Mouse (Mus musculus) CH12.LX (cell line): Measurements from ENCODE around the gene Caap1. TPM values are rescaled to one million over a fixed set of nuclear protein-coding genes. Genes with fewer than 3 reads are reported as not detected.

Experiments
- DNase-seq: peaks from one replicate; pipeline ENCODE4 v3.0.0-alpha.2; 2013; ENCODE audit errors: extremely low read depth
- H3K27ac ChIP-seq: 2 replicates; pipeline ENCODE4 v1.5.1; 2012; ENCODE audit warnings: low read depth, mild to moderate bottlenecking, control low read depth, moderate library complexity; ENCODE audit not compliant: insufficient read depth
- H3K27me3 ChIP-seq: replicated peaks from 2 replicates; pipeline ENCODE3; 2012; ENCODE audit warnings: inconsistent platforms
- H3K36me3 ChIP-seq, 2 experiments: replicated peaks in 1 of 2; 2 replicates each; pipeline versions ENCODE3 to v1.6.1; 2012; ENCODE audit warnings: inconsistent platforms in 1 of 2, low read length in 1 of 2, mild to moderate bottlenecking in 1 of 2, mixed read lengths in 1 of 2, moderate library complexity in 1 of 2; ENCODE audit not compliant: control insufficient read depth in 1 of 2, insufficient read depth in 1 of 2
- H3K4me1 ChIP-seq, 2 experiments: 2 replicates each; pipeline ENCODE4 v1.6.1; 2012; ENCODE audit warnings: inconsistent platforms in 1 of 2, moderate library complexity in 1 of 2; ENCODE audit not compliant: insufficient read depth in 2 of 2, control insufficient read depth in 1 of 2
- H3K4me2 ChIP-seq: 2 replicates; pipeline ENCODE4 v1.6.1; 2012; ENCODE audit warnings: low read depth, mild to moderate bottlenecking, control low read depth; ENCODE audit not compliant: poor library complexity, insufficient read depth, severe bottlenecking
- H3K4me3 ChIP-seq, 3 experiments: fragments of 150-350 bp in 1 of 3; sonication (generic) in 1 of 3; replicated peaks in 1 of 3; 2 replicates each; pipeline versions ENCODE3 to v1.5.1; 2011 to 2012; ENCODE audit warnings: low read depth in 2 of 3, low read length in 2 of 3, mild to moderate bottlenecking in 2 of 3, moderate library complexity in 2 of 3, control low read depth in 1 of 3, improper control_type of control experiment in 1 of 3, inconsistent platforms in 1 of 3, mixed read lengths in 1 of 3; ENCODE audit not compliant: poor library complexity in 1 of 3
- H3K79me2 ChIP-seq: replicated peaks from 2 replicates; pipeline ENCODE4 v1.6.1; 2012; ENCODE audit warnings: mild to moderate bottlenecking, moderate library complexity; ENCODE audit not compliant: control insufficient read depth, poor library complexity, insufficient read depth, severe bottlenecking; ENCODE audit errors: extremely low read depth
- H3K9ac ChIP-seq: 2 replicates; pipeline ENCODE4 v1.6.1; 2012; ENCODE audit warnings: low read depth, mild to moderate bottlenecking, control low read depth, moderate library complexity; ENCODE audit not compliant: insufficient read depth
- H3K9me3 ChIP-seq: replicated peaks from 2 replicates; pipeline ENCODE3; 2012; ENCODE audit warnings: low read length, inconsistent platforms, mixed read lengths
- CHD1 ChIP-seq: IDR thresholded peaks from 2 replicates; pipeline ENCODE4 v1.6.1; 2012; ENCODE audit warnings: low read depth, low read length, improper control_type of control experiment, inconsistent platforms
- CHD2 ChIP-seq: IDR thresholded peaks from 2 replicates; pipeline ENCODE4 v1.6.1; 2011; ENCODE audit warnings: low read length, improper control_type of control experiment
- CTCF ChIP-seq, 2 experiments: IDR thresholded peaks in 1 of 2; conservative IDR thresholded peaks in 1 of 2; 2 replicates each; pipeline ENCODE4 v1.5.1; 2011 to 2012; ENCODE audit warnings: low read depth in 2 of 2, low read length in 2 of 2, improper control_type of control experiment in 1 of 2, inconsistent platforms in 1 of 2, mild to moderate bottlenecking in 1 of 2, moderate library complexity in 1 of 2
- ELF1 ChIP-seq: IDR thresholded peaks from 2 replicates; pipeline ENCODE4 v1.6.1; 2014; ENCODE audit warnings: low read depth, mild to moderate bottlenecking, inconsistent platforms, low read length, improper control_type of control experiment
- EP300 ChIP-seq: IDR thresholded peaks from 2 replicates; pipeline ENCODE4 v1.6.1; 2011; ENCODE audit warnings: low read length, improper control_type of control experiment
- ETS1 ChIP-seq: conservative IDR thresholded peaks from 2 replicates; pipeline ENCODE4 v1.6.1; 2012; ENCODE audit warnings: low read depth, mild to moderate bottlenecking, inconsistent platforms, low read length, improper control_type of control experiment, moderate library complexity
- GABPA ChIP-seq: IDR thresholded peaks from 2 replicates; pipeline ENCODE4 v1.6.1; 2012; ENCODE audit warnings: low read depth, low read length, improper control_type of control experiment, inconsistent platforms; ENCODE audit not compliant: insufficient replicate concordance
- HCFC1 ChIP-seq: IDR thresholded peaks from 2 replicates; pipeline ENCODE4 v1.6.1; 2012; ENCODE audit warnings: low read depth, mild to moderate bottlenecking, inconsistent platforms, low read length, improper control_type of control experiment
- IRF4 ChIP-seq: IDR thresholded peaks from 2 replicates; pipeline ENCODE4 v1.6.1; 2014; ENCODE audit warnings: low read depth, mild to moderate bottlenecking, inconsistent platforms, low read length, improper control_type of control experiment
- JUN ChIP-seq: IDR thresholded peaks from 2 replicates; pipeline ENCODE4 v1.6.1; 2011; ENCODE audit warnings: low read depth, mild to moderate bottlenecking, low read length, improper control_type of control experiment, moderate library complexity; ENCODE audit not compliant: insufficient read depth
- KAT2A ChIP-seq: IDR thresholded peaks from 2 replicates; pipeline ENCODE4 v1.6.1; 2012; ENCODE audit warnings: low read length, improper control_type of control experiment, inconsistent platforms; ENCODE audit not compliant: insufficient replicate concordance
- MAFK ChIP-seq: IDR thresholded peaks from 2 replicates; pipeline ENCODE4 v1.6.1; 2011; ENCODE audit warnings: low read length, improper control_type of control experiment; ENCODE audit not compliant: insufficient replicate concordance
- MAZ ChIP-seq: IDR thresholded peaks from 2 replicates; pipeline ENCODE4 v1.6.1; 2012; ENCODE audit warnings: low read depth, mild to moderate bottlenecking, inconsistent platforms, low read length, improper control_type of control experiment, moderate library complexity
- MEF2A ChIP-seq: IDR thresholded peaks from 2 replicates; pipeline ENCODE4 v1.6.1; 2014; ENCODE audit warnings: low read depth, mild to moderate bottlenecking, inconsistent platforms, low read length, improper control_type of control experiment, borderline replicate concordance
- NELFE ChIP-seq: IDR thresholded peaks from 2 replicates; pipeline ENCODE4 v1.6.1; 2011; ENCODE audit warnings: low read depth, low read length, improper control_type of control experiment
- PAX5 ChIP-seq: IDR thresholded peaks from 2 replicates; pipeline ENCODE4 v1.6.1; 2012; ENCODE audit warnings: low read length, inconsistent platforms, mixed read lengths
- POLR2A ChIP-seq: IDR thresholded peaks from 2 replicates; pipeline ENCODE4 v1.6.1; 2011; ENCODE audit warnings: low read depth, mild to moderate bottlenecking, improper control_type of control experiment, low read length
- POLR2AphosphoS2 ChIP-seq: IDR thresholded peaks from 2 replicates; pipeline ENCODE4 v1.6.1; 2011; ENCODE audit warnings: low read depth, low read length, improper control_type of control experiment
- RAD21 ChIP-seq: IDR thresholded peaks from 2 replicates; pipeline ENCODE4 v1.6.1; 2011; ENCODE audit warnings: low read depth, mild to moderate bottlenecking, low read length, improper control_type of control experiment, moderate library complexity
- SIN3A ChIP-seq: IDR thresholded peaks from 2 replicates; pipeline ENCODE4 v1.6.1; 2012; ENCODE audit warnings: low read length, improper control_type of control experiment, inconsistent platforms
- SMC3 ChIP-seq: IDR thresholded peaks from 2 replicates; pipeline ENCODE4 v1.6.1; 2011; ENCODE audit warnings: low read depth, low read length, improper control_type of control experiment
- TBP ChIP-seq: conservative IDR thresholded peaks from 2 replicates; pipeline ENCODE4 v1.6.1; 2011; ENCODE audit warnings: low read depth, low read length, improper control_type of control experiment
- TCF12 ChIP-seq: IDR thresholded peaks from 2 replicates; pipeline ENCODE4 v1.6.1; 2014; ENCODE audit warnings: low read depth, mild to moderate bottlenecking, inconsistent platforms, low read length, improper control_type of control experiment
- UBTF ChIP-seq: IDR thresholded peaks from 2 replicates; pipeline ENCODE4 v1.6.1; 2012; ENCODE audit warnings: low read depth, mild to moderate bottlenecking, inconsistent platforms, low read length, improper control_type of control experiment, moderate library complexity
- USF1 ChIP-seq: IDR thresholded peaks from 2 replicates; pipeline ENCODE4 v1.6.1; 2014; ENCODE audit warnings: low read depth, mild to moderate bottlenecking, inconsistent platforms, low read length, improper control_type of control experiment
- USF2 ChIP-seq: conservative IDR thresholded peaks from 2 replicates; pipeline ENCODE4 v1.6.1; 2011; ENCODE audit warnings: low read depth, low read length, improper control_type of control experiment
- ZMIZ1 ChIP-seq: IDR thresholded peaks from 2 replicates; pipeline ENCODE4 v1.6.1; 2012; ENCODE audit warnings: low read depth, mild to moderate bottlenecking, inconsistent platforms, low read length, improper control_type of control experiment
- ZNF384 ChIP-seq: IDR thresholded peaks from 2 replicates; pipeline ENCODE4 v1.6.1; 2012; ENCODE audit warnings: low read depth, low read length, improper control_type of control experiment, inconsistent platforms
- dilution Hi-C: fragments of 300-500 bp; cut with MboI; formaldehyde crosslinking; loops from 2 replicates; pipeline ENCODE4 v1.14.3; 2020; ENCODE audit warnings: low sequenced_read_pairs; ENCODE audit not compliant: extremely low pct_unique_long_range_greater_than_20kb, extremely low pct_ligation_motif_present
- in situ Hi-C: fragments of 300-500 bp; cut with MboI; formaldehyde crosslinking; loops from 3 replicates; pipeline ENCODE4 v1.14.3; 2019; ENCODE audit warnings: low sequenced_read_pairs, low pct_ligation_motif_present, low pct_unique_long_range_greater_than_20kb, mixed read lengths
- polyA plus RNA-seq: library from polyadenylated mRNA; unstranded; fragments of >175 nt; gene quantifications from 2 replicates; pipeline ENCODE4 v1.2.1, GENCODE M21; 2012; ENCODE audit warnings: low read depth; ENCODE audit not compliant: insufficient read length
- total RNA-seq, 2 experiments: library from RNA; depleted of rRNA; stranded (reverse); fragments of 300-350 nt in 1 of 2; fragments of >200 nt in 1 of 2; gene quantifications; 2 replicates each; pipeline ENCODE4 v1.2.3; 2012 to 2014

Caap1 gene
- total and polyA plus RNA-seq, 3 experiments, result 10.2 to 34.1 (median 18.7) TPM

GRCm38 (mm10) chr4:94605591-94605990, 49.0 kb upstream of the Caap1 start:
- dilution Hi-C loops (no loop called here), in situ Hi-C loops (no loop called here)
- H3K9me3 ChIP-seq, result no peaks in the 10 kb centered on the region
- no peak for TF ChIP-seq GABPA
- no peak for TF ChIP-seq POLR2AphosphoS2
- TF ChIP-seq KAT2A, result no peak
- TF ChIP-seq NELFE, result no peak
- no peak for TF ChIP-seq ETS1
- no peak for TF ChIP-seq PAX5
- no peak for TF ChIP-seq ZNF384
- TF ChIP-seq CTCF (conservative IDR thresholded peaks at IDR 0.05 in 1 of 2, IDR thresholded peaks at IDR 0.05 in 1 of 2; ENCODE audit: low read depth in 2 of 2, low read length in 2 of 2), result no peak
- TF ChIP-seq CHD1, result no peak
- no peak for TF ChIP-seq TBP
- no peak for TF ChIP-seq ZMIZ1
- TF ChIP-seq IRF4, result no peak
- no peak for TF ChIP-seq EP300
- TF ChIP-seq UBTF, result no peak
- TF ChIP-seq SMC3, result no peak
- TF ChIP-seq USF1, result no peak
- TF ChIP-seq, all 38 proteins: peak for 0
- H3K9ac ChIP-seq, result no peak overlapping the region
- peaks cover 3 to 23% of the 10 kb centered on the region in 2 experiments; a peak in 3 of 4 replicates for H3K4me1 ChIP-seq
- no peak overlapping the region for H3K4me2 ChIP-seq
- H3K4me3 ChIP-seq, result no peak overlapping the region
- no peaks in the 10 kb centered on the region for H3K27me3 ChIP-seq
- no peak for DNase-seq
- H3K27ac ChIP-seq, result no peak overlapping the region
- H3K36me3 ChIP-seq, result peaks cover 0 to 3% of the 10 kb centered on the region in 2 experiments
- H3K79me2 ChIP-seq, result peaks cover 23% of the 10 kb centered on the region

- Histone ChIP-seq H3K9me3 (no peaks in the 10 kb centered on the region), H3K36me3 (peaks cover 0 to 3% of the 10 kb centered on the region in 2 experiments), H3K9ac (peak overlapping the region; percentile 77; the same call in 1 of the 2 replicates), H3K4me2 (peak overlapping the region; percentile 85; the same call in 1 of the 2 replicates), H3K27me3 (no peaks in the 10 kb centered on the region), H3K4me1 (peaks cover 3 to 26% of the 10 kb centered on the region in 2 experiments; a peak in 3 of 4 replicates), H3K4me3 (peak overlapping the region in 1 of 3 experiments; percentile 96), H3K79me2 (peaks cover 26% of the 10 kb centered on the region), H3K27ac (no peak overlapping the region)
- TF ChIP-seq POLR2A, result no peak
- TF ChIP-seq GABPA, result no peak
- TF ChIP-seq EP300, result no peak
- no peak for TF ChIP-seq HCFC1
- no peak for TF ChIP-seq MAFK
- TF ChIP-seq SIN3A, result no peak
- TF ChIP-seq ELF1, result no peak
- TF ChIP-seq MAZ, result no peak
- TF ChIP-seq USF1, result no peak
- no peak for TF ChIP-seq IRF4
- TF ChIP-seq TCF12, result no peak
- no peak for TF ChIP-seq JUN
- no peak for TF ChIP-seq CHD2
- TF ChIP-seq RAD21, result no peak
- no peak for TF ChIP-seq NELFE
- no peak for TF ChIP-seq MEF2A
- TF ChIP-seq PAX5, result no peak
- TF ChIP-seq USF2, result no peak
- in situ Hi-C loops (no loop called here), dilution Hi-C loops (no loop called here)
- DNase-seq, result no peak
Observed at GRCm38 (mm10) chr4:94604452-94605019, 47.9 kb upstream of the Caap1 start.
